Mouse (Mus musculus) kidney, postnatal 25 days (tissue): Measurements from ENCODE around the gene Uvrag.
"Not testable (repeated sequence)": the region's sequence is repeated elsewhere in the genome, so short reads cannot be mapped to it uniquely, and the experiment has no call there.

ENCODE experiments used
- DNase-seq, 2 experiments: peaks; one replicate each; pipeline ENCODE4 v3.0.0; 2021; ENCODE audit warnings: mixed read lengths in 2 of 2

Uvrag gene

GRCm38 (mm10) chr7:98968082-98968674 lies 172.8 kb downstream of the Uvrag start:
- DNase-seq: no peak

GRCm38 (mm10) chr7:98967672-98968071 lies 173.3 kb downstream of the Uvrag start:
- no peak for DNase-seq

GRCm38 (mm10) chr7:98963581-98963980 lies 177.4 kb downstream of the Uvrag start:
- not testable (repeated sequence) for DNase-seq

DNA sequence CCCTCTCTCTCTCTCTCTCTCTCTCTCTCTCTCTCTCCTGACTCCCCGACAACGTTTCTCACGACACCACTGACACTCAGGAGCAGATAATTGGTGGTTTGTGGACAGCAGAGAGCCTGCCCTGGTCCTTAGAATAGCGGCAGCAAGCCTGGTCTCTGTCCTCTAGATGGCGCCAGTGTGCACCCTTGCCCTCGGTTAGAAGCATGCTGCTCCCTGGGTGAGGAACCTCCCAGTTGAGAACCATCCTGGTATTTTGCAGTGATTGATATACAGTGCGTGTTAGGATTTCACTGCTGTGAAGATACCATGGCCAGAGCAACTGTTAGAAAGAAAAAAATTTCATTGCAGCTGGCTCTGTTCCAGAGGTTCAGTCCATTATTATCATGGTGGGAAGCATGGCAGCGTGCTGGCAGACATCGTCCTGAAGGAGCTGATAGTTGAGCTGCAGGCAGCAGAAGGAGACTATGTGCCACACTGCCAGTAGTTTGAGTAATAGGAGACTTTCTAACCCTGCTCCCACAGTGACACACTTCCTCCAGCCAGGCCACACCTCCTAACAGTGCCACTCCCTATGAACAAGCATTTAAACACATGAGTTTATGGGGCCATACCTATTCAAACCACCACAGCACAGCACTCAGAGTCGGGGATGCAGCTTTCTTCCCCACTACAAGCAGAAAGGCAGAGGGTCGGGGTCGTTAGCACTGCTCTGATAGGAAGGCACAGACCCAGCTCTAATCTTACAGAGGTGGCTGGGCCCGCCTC lies 178.2 kb downstream of the Uvrag start:
- peak; percentile 69 to 76 for DNase-seq

DNA sequence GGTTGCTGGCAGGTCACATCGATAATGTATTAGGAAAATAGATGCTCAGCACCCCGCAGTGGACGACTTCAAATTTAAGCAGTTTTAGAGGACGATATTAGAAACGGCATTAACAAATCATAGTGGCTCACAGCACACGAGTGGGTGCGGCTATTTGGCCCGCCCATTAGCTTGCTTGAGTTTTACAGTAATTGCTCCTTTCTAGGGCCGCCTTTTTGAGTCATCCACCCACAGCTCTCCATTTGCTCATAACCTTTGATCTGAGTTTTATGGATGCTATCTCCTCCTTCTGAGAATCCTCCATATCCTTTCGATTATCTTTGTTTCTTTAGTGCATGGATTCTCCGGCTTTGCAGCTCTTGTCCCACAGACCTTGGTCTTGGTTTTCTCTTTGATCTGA lies 178.9 kb downstream of the Uvrag start:
- no peak for DNase-seq

DNA sequence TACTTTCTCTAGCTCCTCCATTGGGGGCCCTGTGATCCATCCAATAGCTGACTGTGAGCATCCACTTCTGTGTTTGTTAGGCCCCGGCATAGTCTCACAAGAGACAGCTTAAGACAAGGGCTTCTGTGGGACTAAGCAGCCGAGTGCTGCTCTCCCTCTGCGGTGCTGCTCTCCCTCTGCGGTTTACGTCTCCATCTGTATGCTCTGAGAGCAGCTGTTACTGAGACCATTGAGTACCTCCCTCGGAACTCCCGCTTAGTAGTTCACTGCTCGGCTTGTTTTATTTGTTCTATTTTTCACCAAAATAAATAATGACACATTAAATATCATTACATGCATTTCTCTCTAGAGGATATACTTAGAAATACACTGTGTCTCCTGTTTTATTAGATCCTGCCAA lies 180.7 kb downstream of the Uvrag start:
- DNase-seq: no peak

DNA sequence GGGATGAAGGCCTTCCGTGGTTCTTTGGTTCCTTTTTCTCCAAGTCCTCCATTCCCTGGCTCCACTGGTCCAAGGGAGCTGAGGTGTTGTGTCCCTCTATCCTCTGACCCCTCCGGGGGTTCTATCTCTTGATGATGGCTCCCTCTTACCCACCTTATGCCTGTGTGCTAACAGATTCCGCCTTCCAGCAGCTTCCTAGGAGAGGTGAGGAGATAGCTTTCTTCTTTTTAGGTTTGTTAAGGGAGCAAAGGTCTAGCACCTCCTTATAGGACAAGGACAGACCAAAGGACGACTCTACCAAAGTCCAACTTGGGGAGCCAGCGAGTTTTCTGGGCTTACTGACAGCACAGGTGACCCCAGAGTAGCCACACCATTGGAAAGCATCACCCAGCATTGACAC lies 181.7 kb downstream of the Uvrag start:
- no peak for DNase-seq

- DNase-seq: no peak
Observed at GRCm38 (mm10) chr7:98958172-98958571, 182.8 kb downstream of the Uvrag start.

- DNase-seq: no peak
Observed at GRCm38 (mm10) chr7:98957111-98957741, 183.7 kb downstream of the Uvrag start.

DNA sequence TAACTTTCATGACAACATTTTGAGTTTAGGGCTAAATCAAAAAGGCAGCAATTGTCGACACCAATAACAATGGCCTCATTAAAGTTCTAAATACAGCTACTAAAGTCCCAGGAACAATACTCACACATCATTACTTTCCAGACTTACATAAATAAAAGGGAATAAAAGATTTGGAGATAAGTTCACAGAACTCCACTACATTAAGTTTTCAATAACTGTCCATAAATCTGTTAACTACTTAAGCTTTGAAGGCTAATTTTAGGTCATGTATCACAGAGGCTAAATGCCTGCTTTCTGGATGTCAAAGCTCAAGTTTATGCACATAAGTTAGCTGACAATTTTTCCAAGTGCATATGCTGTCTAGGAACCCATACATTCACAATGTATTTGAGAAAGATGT lies 184.3 kb downstream of the Uvrag start:
- DNase-seq: no peak

DNA sequence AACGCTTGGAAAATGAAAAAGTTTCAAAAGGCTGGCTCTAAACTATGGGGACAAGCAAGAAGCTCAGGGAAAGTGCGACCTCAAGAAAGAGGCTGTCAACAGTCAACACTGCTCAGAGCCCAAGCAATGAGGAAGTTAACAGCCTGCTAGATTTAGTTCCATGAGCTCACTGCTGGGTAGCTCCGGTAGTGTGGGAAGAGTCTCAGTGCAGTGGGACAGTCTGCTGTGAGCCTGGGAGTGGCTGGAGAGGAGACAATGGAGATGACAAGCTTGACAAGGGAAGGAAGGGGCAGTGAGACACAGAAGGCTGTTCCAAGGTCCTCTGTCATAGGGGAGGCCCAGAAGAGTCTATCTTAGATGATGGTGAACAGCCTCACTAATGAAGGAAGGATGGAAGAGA lies 187.3 kb downstream of the Uvrag start:
- DNase-seq: no peak

DNA sequence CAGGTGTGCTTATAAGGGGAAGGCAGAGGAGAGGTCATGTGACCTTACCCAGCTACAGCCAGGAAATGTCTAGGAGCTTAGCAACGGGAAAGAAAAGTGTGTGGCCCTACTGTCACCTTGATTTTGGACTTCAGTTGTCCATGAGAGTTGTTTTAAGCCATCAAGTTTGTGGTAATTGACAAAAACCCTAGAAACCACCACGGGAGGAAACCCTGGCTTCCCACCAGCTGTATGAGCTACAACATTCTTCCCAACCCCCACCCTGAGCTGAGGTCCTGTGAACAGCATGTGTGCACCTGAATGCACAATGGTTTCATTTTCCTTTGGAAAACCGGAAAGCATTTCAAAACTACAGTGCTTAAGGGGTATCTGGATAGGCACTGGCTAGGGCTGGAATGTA lies 196.0 kb downstream of the Uvrag start:
- DNase-seq: no peak

DNA sequence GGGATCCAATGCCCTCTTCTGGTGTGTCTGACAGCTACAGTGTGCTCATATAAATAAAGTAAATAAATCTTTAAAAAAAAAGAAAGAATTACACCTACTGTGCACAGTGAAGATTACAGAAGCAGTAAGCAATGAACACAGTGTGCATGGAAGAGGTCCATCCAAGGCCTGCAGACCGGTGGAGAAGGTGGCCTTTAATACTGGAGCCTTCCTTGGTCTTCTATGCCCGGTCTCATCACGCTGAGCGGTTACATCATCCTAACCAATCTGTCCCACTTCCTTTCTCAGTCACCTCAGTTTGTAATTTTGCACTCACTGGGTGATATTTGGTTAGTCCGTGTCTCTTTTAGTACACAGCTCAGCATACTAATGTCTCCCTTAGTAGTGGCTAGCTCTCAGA lies 197.3 kb downstream of the Uvrag start:
- no peak for DNase-seq

DNA sequence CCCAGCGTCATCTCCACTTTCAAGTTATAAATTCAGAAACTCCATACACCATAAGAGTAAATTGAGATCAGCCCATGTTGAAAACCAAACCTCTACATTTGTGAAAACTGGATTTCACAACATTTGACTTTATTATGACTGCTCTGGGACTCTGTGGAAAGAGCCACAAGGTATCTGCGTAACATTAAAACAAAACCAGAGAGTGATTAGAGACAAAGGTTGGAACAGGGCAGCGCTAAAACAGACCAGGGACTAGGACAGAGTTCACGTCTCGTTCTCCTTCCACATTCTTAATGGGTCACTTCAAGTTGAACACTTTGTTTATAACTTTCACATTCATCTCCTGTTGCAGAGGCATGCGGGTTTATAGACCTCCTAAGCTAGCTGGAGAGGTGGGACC lies 198.2 kb downstream of the Uvrag start:
- DNase-seq: no peak

DNA sequence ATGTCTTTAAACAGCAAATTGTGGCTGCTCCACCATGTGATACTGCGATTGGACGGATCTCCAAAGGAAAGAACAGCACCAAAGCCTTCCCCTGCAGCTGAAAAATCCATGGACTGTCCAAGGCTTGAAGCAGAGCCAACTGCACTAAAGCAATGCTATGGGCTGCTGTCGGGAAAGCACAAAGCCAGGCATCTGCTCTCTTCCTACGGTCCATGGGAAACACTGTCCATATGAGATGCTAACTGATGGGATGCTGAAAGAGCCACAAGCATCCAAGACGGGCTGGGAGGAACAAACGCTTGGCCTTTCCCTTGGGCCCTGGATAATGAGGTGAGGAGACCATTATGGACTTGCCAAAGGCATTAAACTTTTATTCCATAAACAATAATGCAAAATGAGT lies 201.7 kb downstream of the Uvrag start:
- no peak for DNase-seq

DNA sequence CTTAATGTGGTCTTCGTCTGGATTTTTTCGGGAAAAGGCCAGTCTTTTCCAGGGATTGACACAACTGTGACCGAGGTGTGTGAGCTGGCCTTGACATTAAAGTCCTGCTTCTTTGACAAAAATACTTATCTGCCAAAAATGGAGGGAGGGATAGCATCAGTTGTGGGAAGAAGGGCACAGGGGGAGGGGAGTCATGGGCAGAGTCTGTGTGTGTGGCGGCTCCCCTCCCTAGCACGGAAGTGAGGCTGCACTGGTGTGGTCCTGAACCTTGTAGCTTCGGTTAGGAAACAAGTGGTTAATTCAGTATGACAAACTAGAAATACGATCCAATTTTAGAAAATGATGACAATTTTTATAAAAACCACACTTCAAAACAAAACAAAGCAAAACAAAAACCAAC lies 202.3 kb downstream of the Uvrag start:
- no peak for DNase-seq

- DNase-seq: no peak
Observed at GRCm38 (mm10) chr7:98937079-98937813, 203.7 kb downstream of the Uvrag start.

GRCm38 (mm10) chr7:98935757-98936156 lies 205.2 kb downstream of the Uvrag start:
- no peak for DNase-seq

DNA sequence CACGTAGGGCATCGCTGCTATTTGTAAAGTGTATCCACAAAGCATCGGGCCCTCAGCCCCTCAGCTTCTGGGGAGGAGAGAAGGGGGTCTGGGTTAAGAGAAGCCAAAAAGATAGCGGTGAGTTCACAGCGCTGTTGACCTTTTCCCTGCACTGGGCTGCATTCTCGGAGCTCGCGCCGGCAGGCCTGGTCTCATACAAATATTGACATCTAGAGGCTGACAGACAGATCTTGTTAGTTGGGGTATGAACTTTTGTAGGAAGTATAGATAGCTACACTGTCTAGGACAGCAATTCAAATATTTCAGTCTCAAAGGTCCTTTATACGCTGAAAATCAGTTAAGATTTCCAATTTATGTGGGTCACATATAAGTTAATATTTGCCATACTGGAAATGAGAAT lies 205.7 kb downstream of the Uvrag start:
- DNase-seq: no peak

GRCm38 (mm10) chr7:98928336-98929025 lies 212.5 kb downstream of the Uvrag start:
- DNase-seq: peak; percentile 24 to 44

GRCm38 (mm10) chr7:98926906-98927528 lies 213.9 kb downstream of the Uvrag start:
- DNase-seq: no peak

GRCm38 (mm10) chr7:98924380-98924869 lies 216.5 kb downstream of the Uvrag start:
- peak in 1 of 2 experiments; percentile 58 for DNase-seq
